Mouse (Mus musculus) midbrain, embryonic 10.5 days (tissue): Measurements from ENCODE around the gene Os9. TPM values are rescaled to one million over a fixed set of nuclear protein-coding genes. Genes with fewer than 3 reads are reported as not detected.
"Not testable (repeated sequence)": the region's sequence is repeated elsewhere in the genome, so short reads cannot be mapped to it uniquely, and the experiment has no call there.

ENCODE experiments used
- DNase-seq: peaks from one replicate; pipeline ENCODE4 v3.0.0-alpha.2; 2017; ENCODE audit warnings: low spot score
- H3K27ac ChIP-seq: fragments of 300-500 bp; sonication (generic); replicated peaks from 2 replicates; pipeline ENCODE4 v1.5.1; 2016; ENCODE audit warnings: mild to moderate bottlenecking
- H3K27me3 ChIP-seq: fragments of 300-500 bp; sonication (generic); 2 replicates; pipeline ENCODE4 v1.6.1; 2016; ENCODE audit warnings: low read depth, mild to moderate bottlenecking; ENCODE audit not compliant: poor library complexity, severe bottlenecking
- H3K36me3 ChIP-seq: fragments of 300-500 bp; sonication (generic); 2 replicates; pipeline ENCODE4 v1.6.1; 2016; ENCODE audit warnings: mild to moderate bottlenecking, moderate library complexity
- H3K4me1 ChIP-seq: fragments of 300-500 bp; sonication (generic); 2 replicates; pipeline ENCODE4 v1.6.1; 2016
- H3K4me3 ChIP-seq: fragments of 300-500 bp; sonication (generic); 2 replicates; pipeline ENCODE4 v1.5.1; 2016; ENCODE audit warnings: mild to moderate bottlenecking, moderate library complexity
- H3K9me3 ChIP-seq: fragments of 300-500 bp; sonication (generic); replicated peaks from 2 replicates; pipeline ENCODE4 v1.6.1; 2016; ENCODE audit warnings: mild to moderate bottlenecking
- WGBS: fragments of 180-500 bp; shearing (Covaris S2); methylation state at CpG from one replicate; pipeline ENCODE4 v1.1.7; 2016; 5-methylcytosine and 5-hydroxymethylcytosine counted together
- polyA plus RNA-seq: library from polyadenylated mRNA; unstranded; fragments of >200 nt; fragmentation: Nextera tagmentation; extraction: Ambion mirVana; gene quantifications from 2 replicates; pipeline ENCODE4 v1.2.1, GENCODE M21; 2016

Os9 gene
- polyA plus RNA-seq, 1 experiment from 2014 or later: 62.3 TPM

- Histone ChIP-seq H3K4me1 (peaks cover 4% of the 10 kb centered on the region; the same call in 1 of the 2 replicates), H3K36me3 (no peaks in the 10 kb centered on the region), H3K9me3 (no peaks in the 10 kb centered on the region), H3K27ac (no peak overlapping the region), H3K27me3 (no peaks in the 10 kb centered on the region), H3K4me3 (no peak overlapping the region)
- DNase-seq: no peak
- WGBS: 84% methylated on average over 11 of the region's 11 CpGs
Observed at GRCm38 (mm10) chr10:127140971-127141370, 20.0 kb upstream of the Os9 start.

- H3K9me3 ChIP-seq: no peaks in the 10 kb centered on the region
- WGBS: 91% methylated on average over 18 of the region's 18 CpGs
Observed at GRCm38 (mm10) chr10:127138328-127139141, 17.6 kb upstream of the Os9 start.

GRCm38 (mm10) chr10:127137896-127138295 is 17.0 kb upstream of the Os9 start:
- Histone ChIP-seq H3K9me3 (no peaks in the 10 kb centered on the region), H3K27me3 (no peaks in the 10 kb centered on the region), H3K27ac (no peak overlapping the region), H3K36me3 (no peaks in the 10 kb centered on the region), H3K4me3 (no peak overlapping the region), H3K4me1 (no peaks in the 10 kb centered on the region)
- WGBS: 91% methylated on average over 3 of the region's 3 CpGs
- no peak for DNase-seq

More at GRCm38 (mm10) chr10:127138328-127139141, 17.6 kb upstream of the Os9 start:
- no peaks in the 10 kb centered on the region for H3K4me1 ChIP-seq
- no peaks in the 10 kb centered on the region for H3K36me3 ChIP-seq
- DNase-seq: no peak
- no peak overlapping the region for H3K27ac ChIP-seq
- no peak overlapping the region for H3K4me3 ChIP-seq
- H3K27me3 ChIP-seq: no peaks in the 10 kb centered on the region

GRCm38 (mm10) chr10:127136510-127136909 is 15.6 kb upstream of the Os9 start:
- Histone ChIP-seq H3K27me3 (no peaks in the 10 kb centered on the region), H3K4me3 (no peak overlapping the region), H3K36me3 (no peaks in the 10 kb centered on the region), H3K27ac (no peak overlapping the region), H3K4me1 (no peaks in the 10 kb centered on the region), H3K9me3 (no peaks in the 10 kb centered on the region)
- WGBS: 89% methylated on average over 4 of the region's 4 CpGs
- no peak for DNase-seq

- Histone ChIP-seq H3K27ac (no peak overlapping the region), H3K4me3 (no peak overlapping the region), H3K36me3 (no peaks in the 10 kb centered on the region), H3K9me3 (no peaks in the 10 kb centered on the region), H3K4me1 (no peaks in the 10 kb centered on the region), H3K27me3 (no peaks in the 10 kb centered on the region)
- no peak for DNase-seq
- 68% methylated on average over 8 of the region's 8 CpGs for WGBS
Observed at GRCm38 (mm10) chr10:127135118-127135836, 14.3 kb upstream of the Os9 start.

GRCm38 (mm10) chr10:127134394-127135035 is 13.6 kb upstream of the Os9 start:
- DNase-seq, H3K27ac ChIP-seq: not testable (repeated sequence)
- 85% methylated on average over 3 of the region's 3 CpGs for WGBS

GRCm38 (mm10) chr10:127132469-127132868 is 11.5 kb upstream of the Os9 start:
- Histone ChIP-seq H3K27ac (no peak overlapping the region), H3K36me3 (no peaks in the 10 kb centered on the region), H3K27me3 (no peaks in the 10 kb centered on the region), H3K9me3 (no peaks in the 10 kb centered on the region), H3K4me1 (no peaks in the 10 kb centered on the region), H3K4me3 (no peak overlapping the region)
- 75% methylated on average over 5 of the region's 5 CpGs for WGBS
- DNase-seq: no peak

More at GRCm38 (mm10) chr10:127134394-127135035, 13.6 kb upstream of the Os9 start:
- H3K9me3 ChIP-seq, H3K4me1 ChIP-seq, H3K36me3 ChIP-seq, H3K27me3 ChIP-seq, H3K4me3 ChIP-seq: not testable (repeated sequence)

GRCm38 (mm10) chr10:127129431-127129830 is 8.5 kb upstream of the Os9 start:
- DNase-seq: no peak
- Histone ChIP-seq H3K4me3 (no peak overlapping the region), H3K9me3 (no peaks in the 10 kb centered on the region), H3K27ac (no peak overlapping the region), H3K27me3 (no peaks in the 10 kb centered on the region), H3K36me3 (no peaks in the 10 kb centered on the region), H3K4me1 (no peaks in the 10 kb centered on the region)
- WGBS: 65% methylated on average over 4 of the region's 4 CpGs

GRCm38 (mm10) chr10:127127711-127128279 is 6.9 kb upstream of the Os9 start:
- 89% methylated on average over 7 of the region's 7 CpGs for WGBS
- Histone ChIP-seq H3K4me1 (peaks cover 9% of the 10 kb centered on the region), H3K27me3 (no peaks in the 10 kb centered on the region), H3K9me3 (no peaks in the 10 kb centered on the region), H3K27ac (no peak overlapping the region), H3K36me3 (no peaks in the 10 kb centered on the region), H3K4me3 (no peak overlapping the region)
- no peak for DNase-seq

GRCm38 (mm10) chr10:127126579-127126978 is 5.6 kb upstream of the Os9 start:
- no peaks in the 10 kb centered on the region for H3K27me3 ChIP-seq
- H3K9me3 ChIP-seq: no peaks in the 10 kb centered on the region
- no peaks in the 10 kb centered on the region for H3K36me3 ChIP-seq
- no peak overlapping the region for H3K4me3 ChIP-seq
- WGBS: 88% methylated on average over 5 of the region's 5 CpGs
- H3K27ac ChIP-seq: no peak overlapping the region
- no peak for DNase-seq
- H3K4me1 ChIP-seq: peaks cover 19% of the 10 kb centered on the region

- peak; percentile 29 for DNase-seq
- 77% methylated on average over 9 of the region's 9 CpGs for WGBS
- Histone ChIP-seq H3K4me3 (no peak overlapping the region), H3K4me1 (peaks cover 23% of the 10 kb centered on the region), H3K27me3 (no peaks in the 10 kb centered on the region), H3K27ac (no peak overlapping the region), H3K36me3 (no peaks in the 10 kb centered on the region), H3K9me3 (no peaks in the 10 kb centered on the region)
Observed at GRCm38 (mm10) chr10:127125210-127126001, 4.5 kb upstream of the Os9 start.

GRCm38 (mm10) chr10:127123436-127123805 is 2.5 kb upstream of the Os9 start:
- 7% methylated on average over 4 of the region's 4 CpGs for WGBS
- Histone ChIP-seq H3K9me3 (no peaks in the 10 kb centered on the region), H3K27ac (peak overlapping the region; percentile 61; the same call in 1 of the 2 replicates), H3K4me3 (peak overlapping the region; percentile 50), H3K4me1 (peaks cover 31% of the 10 kb centered on the region), H3K36me3 (peaks cover 11% of the 10 kb centered on the region), H3K27me3 (no peaks in the 10 kb centered on the region)
- DNase-seq: peak; percentile 54
